Mouse (Mus musculus): ENCODE data around the gene Kcnk18. TPM values are rescaled to one million over a fixed set of nuclear protein-coding genes. Genes with fewer than 3 reads are reported as not detected.

Gene Kcnk18
- total RNA-seq, 2 experiments from 2014 or later = not detected

GRCm38 (mm10) chr19:59267417-59267963, 48.5 kb downstream of the Kcnk18 start:
- intact Hi-C loops (cut with DNase I) = no loop called here
- DNase-seq (ENCODE audit: low spot score) = no peak

- intact Hi-C loops (cut with DNase I) = no loop called here
- no peak for DNase-seq (ENCODE audit: low spot score)
Observed at GRCm38 (mm10) chr19:59273190-59273589, 54.2 kb downstream of the Kcnk18 start.

GRCm38 (mm10) chr19:59276354-59276753, 57.3 kb downstream of the Kcnk18 start:
- intact Hi-C loops (cut with DNase I) = no loop called here
- DNase-seq (ENCODE audit: low spot score) = no peak

GRCm38 (mm10) chr19:59280841-59281240, 61.8 kb downstream of the Kcnk18 start:
- DNase-seq (ENCODE audit: low spot score) = peak; percentile 7

GRCm38 (mm10) chr19:59282001-59282400, 63.0 kb downstream of the Kcnk18 start:
- no peak for DNase-seq (ENCODE audit: low spot score)
- intact Hi-C loops (cut with DNase I) = no loop called here

More at GRCm38 (mm10) chr19:59280841-59281240, 61.8 kb downstream of the Kcnk18 start:
- intact Hi-C loops (cut with DNase I) = no loop called here

Other genes with a start within 250 kb of the Kcnk18 start
- 1 to 10 TPM; 1.6 TPM for gene Shtn1, start 143.1 kb upstream of the Kcnk18 start, total RNA-seq (2021)
- not detected for gene Vax1, start 49.2 kb upstream of the Kcnk18 start, total RNA-seq (2021)
- under 1 TPM; 0.68 to 0.70 TPM for gene Slc18a2, start 41.7 kb downstream of the Kcnk18 start, total RNA-seq (2021)
- gene Rps12-ps3, start 103.1 kb downstream of the Kcnk18 start, total RNA-seq (2021) = 100 to 1,000 TPM; 247 to 305 TPM
- 10 to 100 TPM; 23.0 to 25.1 TPM for gene Pdzd8, start 126.6 kb downstream of the Kcnk18 start, total RNA-seq (2021)
- gene Emx2, start 239.2 kb downstream of the Kcnk18 start, total RNA-seq (2021) = not detected